Mouse (Mus musculus) small intestine, adult 2 months (tissue): ENCODE results near the gene D17H6S53E. TPM values are rescaled to one million over a fixed set of nuclear protein-coding genes. Genes with fewer than 3 reads are reported as not detected.

Experiments used
- H3K27ac ChIP-seq: fragments of 200-500 bp; 2 replicates; pipeline ENCODE4 v1.5.1; 2012; ENCODE audit warnings: low read depth, low read length, control low read depth, inconsistent platforms; ENCODE audit not compliant: insufficient read depth
- H3K27me3 ChIP-seq: fragments of 200-500 bp; 2 replicates; pipeline ENCODE4 v1.6.1; 2012; ENCODE audit warnings: mild to moderate bottlenecking, moderate library complexity, low read length, inconsistent platforms; ENCODE audit not compliant: control insufficient read depth, insufficient read depth
- H3K36me3 ChIP-seq: fragments of 200-500 bp; 2 replicates; pipeline ENCODE4 v1.6.1; 2012; ENCODE audit warnings: mild to moderate bottlenecking, low read length, control low read depth, inconsistent platforms; ENCODE audit not compliant: control insufficient read depth, insufficient read depth
- H3K4me1 ChIP-seq: fragments of 200-500 bp; 2 replicates; pipeline ENCODE4 v1.6.1; 2012; ENCODE audit warnings: low read length, inconsistent platforms, mixed read lengths; ENCODE audit not compliant: control insufficient read depth, insufficient read depth, insufficient read length
- H3K4me3 ChIP-seq: fragments of 200-500 bp; 2 replicates; pipeline ENCODE4 v1.5.1; 2012; ENCODE audit warnings: low read depth, mild to moderate bottlenecking, control low read depth, inconsistent platforms, low read length, moderate library complexity
- CTCF ChIP-seq: fragments of 200-500 bp; IDR thresholded peaks from 2 replicates; pipeline ENCODE4 v1.5.1; 2012; ENCODE audit warnings: low read depth, mild to moderate bottlenecking, control low read depth, inconsistent platforms, low read length, moderate library complexity, mixed read lengths; ENCODE audit not compliant: insufficient replicate concordance, insufficient read length; ENCODE audit errors: extremely low read depth
- POLR2A ChIP-seq: fragments of 200-500 bp; IDR thresholded peaks from 2 replicates; pipeline ENCODE4 v1.6.1; 2012; ENCODE audit warnings: low read depth, mild to moderate bottlenecking, control low read depth, inconsistent platforms, low read length, moderate library complexity
- WGBS: fragments of 180-500 bp; shearing (Covaris S2); methylation state at CpG from one replicate; pipeline ENCODE4 v1.1.7; 2018; 5-methylcytosine and 5-hydroxymethylcytosine counted together
- polyA plus RNA-seq: library from polyadenylated mRNA; depleted of rRNA; stranded (reverse); fragments of >200 nt; gene quantifications from 2 replicates; pipeline ENCODE4 v1.2.3, GENCODE M21; 2012

D17H6S53E gene
- polyA plus RNA-seq, 1 experiment: 16.2 TPM

- TF ChIP-seq POLR2A (no peak), CTCF (no peak)
- Histone ChIP-seq H3K36me3 (no peaks in the 10 kb centered on the region), H3K4me3 (no peak overlapping the region), H3K27ac (no peak overlapping the region), H3K4me1 (peaks cover 21% of the 10 kb centered on the region), H3K27me3 (no peaks in the 10 kb centered on the region)
- WGBS: 92% methylated on average over 16 of the region's 16 CpGs
Measured at GRCm38 (mm10) chr17:35082841-35083576, 43.2 kb upstream of the D17H6S53E start.

- Histone ChIP-seq H3K36me3 (no peaks in the 10 kb centered on the region), H3K4me3 (no peak overlapping the region), H3K27me3 (no peaks in the 10 kb centered on the region), H3K4me1 (peaks cover 19% of the 10 kb centered on the region; the same call in 1 of the 2 replicates), H3K27ac (no peak overlapping the region)
- TF ChIP-seq CTCF (no peak), POLR2A (no peak)
- WGBS: 15% methylated on average over 3 of the region's 3 CpGs
Measured at GRCm38 (mm10) chr17:35083929-35084497, 42.2 kb upstream of the D17H6S53E start.

DNA sequence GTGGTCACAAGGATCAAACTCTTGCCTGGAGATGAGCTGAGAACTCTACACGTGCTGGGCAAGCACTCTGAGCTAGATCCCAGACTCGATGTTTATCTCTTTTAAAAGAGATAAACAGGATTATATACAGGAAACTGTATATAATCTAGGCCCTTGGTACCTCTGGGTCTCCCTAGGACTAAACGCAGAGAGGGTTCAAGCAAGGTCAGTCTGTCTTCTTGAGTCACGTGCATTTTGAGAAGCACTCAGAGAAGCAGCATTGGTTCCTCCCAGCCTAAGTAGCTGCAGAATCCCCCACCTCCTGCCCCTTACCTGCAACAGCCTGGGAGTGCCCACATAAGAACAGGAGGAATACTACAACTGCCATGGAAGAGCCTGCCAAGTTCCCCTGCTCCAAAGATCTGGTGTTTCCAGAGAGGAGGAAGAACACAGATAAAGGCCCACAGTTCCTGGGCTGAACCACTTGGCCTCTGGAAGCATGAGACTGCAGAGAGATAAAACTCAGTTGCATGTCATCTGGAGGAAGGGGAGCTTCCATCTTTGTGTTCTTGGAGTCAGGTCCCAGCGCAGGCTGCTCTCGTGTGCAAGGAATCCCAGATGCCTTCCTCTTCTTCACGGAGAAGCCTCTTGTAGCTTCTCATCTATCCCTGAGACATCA is 40.8 kb upstream of the D17H6S53E start, which contains the start of gene Ly6g6f:
Gene Ly6g6f (minus strand): TSS at position 403 of the 658 bp plus-strand sequence.
- peaks cover 9% of the 10 kb centered on the region; the same call in 1 of the 2 replicates for H3K4me1 ChIP-seq
- no peaks in the 10 kb centered on the region for H3K27me3 ChIP-seq
- H3K27ac ChIP-seq: no peak within 1 kb of the TSS
- 68% methylated on average over 7 of the region's 7 CpGs for WGBS
- no peaks in the 10 kb centered on the region for H3K36me3 ChIP-seq
- TF ChIP-seq POLR2A: no peak
- H3K4me3 ChIP-seq: no peak within 1 kb of the TSS

GRCm38 (mm10) chr17:35088151-35088550 is 38.0 kb upstream of the D17H6S53E start:
- 43% methylated on average over 2 of the region's 2 CpGs for WGBS
- Histone ChIP-seq H3K27me3 (no peaks in the 10 kb centered on the region), H3K4me3 (no peak overlapping the region), H3K27ac (no peak overlapping the region), H3K4me1 (peaks cover 6% of the 10 kb centered on the region; the same call in 1 of the 2 replicates), H3K36me3 (peaks cover 20% of the 10 kb centered on the region)
- TF ChIP-seq CTCF (no peak), POLR2A (no peak)

GRCm38 (mm10) chr17:35088825-35089644 is 37.1 kb upstream of the D17H6S53E start, which contains the start of gene Abhd16a:
Gene Abhd16a, plus strand, starts transcription at chr17:35089263.
- peak within 1 kb of the TSS; percentile 73 for H3K4me3 ChIP-seq
- 2% methylated on average over 64 of the region's 67 CpGs for WGBS
- TF ChIP-seq CTCF (no peak), POLR2A (peak; percentile 86)
- H3K36me3 ChIP-seq: peaks cover 25% of the 10 kb centered on the region
- H3K27ac ChIP-seq: peak within 1 kb of the TSS; percentile 93
- no peaks in the 10 kb centered on the region for H3K27me3 ChIP-seq
- 0 out of 2 replicates have a peak, but pooled peaks cover 3% of the 10 kb centered on the region for H3K4me1 ChIP-seq

GRCm38 (mm10) chr17:35090166-35090932 is 35.8 kb upstream of the D17H6S53E start:
- peak overlapping the region; percentile 30 for H3K4me3 ChIP-seq
- peak overlapping the region; percentile 93; the same call in 1 of the 2 replicates for H3K27ac ChIP-seq
- TF ChIP-seq CTCF (no peak), POLR2A (no peak)
- WGBS: 56% methylated on average over 8 of the region's 8 CpGs
- H3K27me3 ChIP-seq: no peaks in the 10 kb centered on the region
- no peaks in the 10 kb centered on the region for H3K4me1 ChIP-seq
- peaks cover 35% of the 10 kb centered on the region for H3K36me3 ChIP-seq
